Comparison of ENCODE assay signal across 8 mouse cellular contexts in the genomic region with DNA sequence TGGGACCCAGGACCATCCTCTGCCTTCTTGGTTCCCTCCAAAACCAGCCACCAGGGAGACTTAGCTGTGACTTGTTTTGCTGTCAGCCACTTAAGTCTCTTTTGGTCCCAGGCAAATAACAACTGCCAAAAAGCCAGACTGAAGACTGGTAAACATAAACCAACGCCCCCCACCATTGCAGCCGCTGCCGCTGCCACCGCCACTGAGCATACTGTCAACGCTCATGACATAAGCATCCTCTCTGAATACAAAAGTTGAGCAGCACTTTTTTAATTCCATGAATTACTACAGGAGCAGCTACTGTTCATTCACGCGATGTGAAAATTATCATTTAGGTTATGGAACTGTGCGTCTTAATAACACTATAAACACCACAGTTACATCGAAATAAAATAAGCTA. TPM values are rescaled to one million over a fixed set of nuclear protein-coding genes. Genes with fewer than 3 reads are reported as not detected.
A peak's percentile ranks its signal among the peaks of the same experiment; 100 is the strongest.
DNase-seq lines count a peak whose midpoint lies in the region; ATAC-seq lines count a peak whose summit lies in the region.

No protein-coding gene starts in this region.

- peaks cover 3% of the 10 kb centered on the region; the same call in 1 of the 2 replicates for H3K4me1 ChIP-seq in liver, embryonic 16.5 days (ENCODE audit: control insufficient read depth, low read depth, low read length)

- no peak overlapping the region for H3K9ac ChIP-seq in liver, embryonic 16.5 days (ENCODE audit: low read depth, low read length)

- WGBS in liver, embryonic 16.5 days (ENCODE audit: insufficient replicate concordance) = 35% methylated on average over 9 of the region's 9 CpGs

- H3K4me2 ChIP-seq in liver, embryonic 16.5 days (ENCODE audit: low read depth, low read length) = peak overlapping the region; percentile 60

- peak overlapping the region; percentile 66 for H3K4me3 ChIP-seq in liver, embryonic 16.5 days (ENCODE audit: low read depth, low read length)

- peak; percentile 9 to 12 for DNase-seq in cerebellum, postnatal 10 days
- no peak for DNase-seq in cerebellum, postnatal 36 days
- DNase-seq in thymus, postnatal 0 days (ENCODE audit: low spot score) = peak; percentile 33
- DNase-seq in thymus, adult 18-20 months = no peak
- DNase-seq in natural killer cell, adult 2 months (ENCODE audit: low spot score in 2 of 2) = no peak
- DNase-seq in gastrocnemius, postnatal 14 days = no peak

- no peaks in the 10 kb centered on the region for H3K36me3 ChIP-seq in liver, embryonic 16.5 days (ENCODE audit: control insufficient read depth, insufficient read depth)

- ATAC-seq in liver, embryonic 16.5 days (ENCODE audit: low read depth) = no peak
- no peak for ATAC-seq in monocyte, adult 5-6 weeks (replicated peaks; ENCODE audit: insufficient number of reproducible peaks, low FRiP score, low TSS enrichment, poor library complexity, severe bottlenecking)

- H3K9me3 ChIP-seq in liver, embryonic 16.5 days (replicated peaks; ENCODE audit: control insufficient read depth, low read length) = no peaks in the 10 kb centered on the region

- intact Hi-C loops in gastrocnemius, postnatal 14 days (cut with DNase I; ENCODE audit: low total_unique reads) = no loop called here

- no peak overlapping the region for H3K27ac ChIP-seq in liver, embryonic 16.5 days (ENCODE audit: low read length)

- peaks cover 29% of the 10 kb centered on the region for H3K27me3 ChIP-seq in liver, embryonic 16.5 days (ENCODE audit: control insufficient read depth, insufficient read depth, low read depth, low read length)

RNA-seq across cellular contexts. Expression of gene Rras2, which starts 1.6 kb away (rescaled TPM):
- polyA plus RNA-seq in thymus, postnatal 0 days (2015; fragmentation: Nextera tagmentation; extraction: Ambion mirVana) = 56.8 and 58.2 TPM in 2 replicates
- 5.9 and 6.8 TPM in 2 replicates for polyA plus RNA-seq in liver, embryonic 16.5 days (2015; fragmentation: Nextera tagmentation; extraction: Ambion mirVana)
- 17.4 to 51.9 TPM (median 23.4 TPM) in 3 replicates for total RNA-seq in monocyte, adult 5-6 weeks (2017)
- total RNA-seq in gastrocnemius, postnatal 14 days (2021) = 10 to 100 TPM; 13.8 to 17.1 TPM

Comparison
In these comparisons a context has a peak if more than half of its experiments do, and no peak if none do; other contexts are left out.
1. DNase-seq: peak in cerebellum, postnatal 10 days (2 of 2) and thymus, postnatal 0 days (single experiment); none in cerebellum, postnatal 36 days (0 of 2), thymus, adult 18-20 months (0 of 2), natural killer cell, adult 2 months (0 of 2) and gastrocnemius, postnatal 14 days (single experiment).